ENCODE assay signal across 8 mouse cellular contexts in genomic region chr10:63089103-63089757, GRCm38 (mm10). TPM values are rescaled to one million over a fixed set of nuclear protein-coding genes. Genes with fewer than 3 reads are reported as not detected.
DNase-seq lines count a peak whose midpoint lies in the region; ATAC-seq and TF ChIP-seq lines count a peak whose summit lies in the region.

No protein-coding gene starts in this region.

- 37% methylated on average over 8 of the region's 8 CpGs for WGBS in kidney, postnatal 0 days
- WGBS in hindbrain, embryonic 11.5 days = 25% methylated on average over 8 of the region's 8 CpGs
- WGBS in midbrain, embryonic 15.5 days = 21% methylated on average over 8 of the region's 8 CpGs

- no peak for TF ChIP-seq POLR2A in brain, embryonic 14.5 days (IDR thresholded peaks at IDR 0.05; ENCODE audit: borderline replicate concordance, extremely low read depth, insufficient read depth, insufficient read length, poor library complexity, severe bottlenecking)

- no peak for DNase-seq in kidney, postnatal 0 days (ENCODE audit: low spot score)
- no peak for DNase-seq in kidney, adult 11 months
- DNase-seq in brain, embryonic 14.5 days (ENCODE audit: low read depth) = peak; percentile 45
- DNase-seq in hindbrain, embryonic 11.5 days (ENCODE audit: low spot score) = peak; percentile 36
- no peak for DNase-seq in gastrocnemius, postnatal 14 days
- no peak for DNase-seq in T-cell, adult 2 months (ENCODE audit: low spot score)
- no peak for DNase-seq in ovary, adult 18-20 months (ENCODE audit: low spot score)

- peak overlapping the region; percentile 58; the same call in 1 of the 2 replicates for H3K9ac ChIP-seq in kidney, postnatal 0 days (ENCODE audit: low read depth, low read length)
- peak overlapping the region; percentile 45; the same call in 1 of the 2 replicates for H3K9ac ChIP-seq in hindbrain, embryonic 11.5 days (ENCODE audit: low read depth, low read length)
- no peak overlapping the region for H3K9ac ChIP-seq in midbrain, embryonic 15.5 days

- H3K4me1 ChIP-seq in kidney, postnatal 0 days (replicated peaks; ENCODE audit: insufficient read depth, low read length) = no peaks in the 10 kb centered on the region
- H3K4me1 ChIP-seq in hindbrain, embryonic 11.5 days (replicated peaks; ENCODE audit: control insufficient read depth, insufficient read depth, low read length) = peaks cover 3% of the 10 kb centered on the region; the same call in 1 of the 2 replicates
- H3K4me1 ChIP-seq in midbrain, embryonic 15.5 days = peaks cover 12% of the 10 kb centered on the region

- peak overlapping the region; percentile 81 for H3K4me2 ChIP-seq in kidney, postnatal 0 days (ENCODE audit: low read length)
- peak overlapping the region; percentile 48 for H3K4me2 ChIP-seq in hindbrain, embryonic 11.5 days (replicated peaks; ENCODE audit: low read depth, low read length)
- peak overlapping the region; percentile 48 for H3K4me2 ChIP-seq in midbrain, embryonic 15.5 days

- intact Hi-C loops in gastrocnemius, postnatal 14 days (cut with DNase I; ENCODE audit: low total_unique reads) = no loop called here

- no peaks in the 10 kb centered on the region for H3K36me3 ChIP-seq in kidney, postnatal 0 days (ENCODE audit: insufficient read depth, low read length)
- H3K36me3 ChIP-seq in hindbrain, embryonic 11.5 days (ENCODE audit: control insufficient read depth, insufficient read depth, low read length) = no peaks in the 10 kb centered on the region
- no peaks in the 10 kb centered on the region for H3K36me3 ChIP-seq in midbrain, embryonic 15.5 days (replicated peaks)

- H3K27me3 ChIP-seq in kidney, postnatal 0 days (ENCODE audit: insufficient read depth, low read length) = no peaks in the 10 kb centered on the region
- no peaks in the 10 kb centered on the region for H3K27me3 ChIP-seq in hindbrain, embryonic 11.5 days (ENCODE audit: control insufficient read depth, insufficient read depth, low read length)
- H3K27me3 ChIP-seq in midbrain, embryonic 15.5 days (replicated peaks) = no peaks in the 10 kb centered on the region

- H3K9me3 ChIP-seq in kidney, postnatal 0 days (replicated peaks; ENCODE audit: low read length) = no peaks in the 10 kb centered on the region
- H3K9me3 ChIP-seq in hindbrain, embryonic 11.5 days (ENCODE audit: control insufficient read depth, low read length) = no peaks in the 10 kb centered on the region
- no peaks in the 10 kb centered on the region for H3K9me3 ChIP-seq in midbrain, embryonic 15.5 days

- TF ChIP-seq CTCF in kidney, postnatal 0 days (IDR thresholded peaks at IDR 0.05; ENCODE audit: low read depth) = no peak
- no peak for TF ChIP-seq CTCF in brain, embryonic 14.5 days (IDR thresholded peaks at IDR 0.05; ENCODE audit: borderline replicate concordance, extremely low read depth, insufficient read depth, insufficient read length)

- peak overlapping the region; percentile 33; the same call in 1 of the 2 replicates for H3K4me3 ChIP-seq in kidney, postnatal 0 days (replicated peaks; ENCODE audit: low read depth, low read length)
- peak overlapping the region; percentile 19; the same call in 1 of the 2 replicates for H3K4me3 ChIP-seq in hindbrain, embryonic 11.5 days (ENCODE audit: low read depth, low read length)
- peak overlapping the region; percentile 27; the same call in 1 of the 2 replicates for H3K4me3 ChIP-seq in midbrain, embryonic 15.5 days

- no peak overlapping the region for H3K27ac ChIP-seq in kidney, postnatal 0 days
- no peak overlapping the region for H3K27ac ChIP-seq in hindbrain, embryonic 11.5 days (ENCODE audit: low read depth, low read length)
- H3K27ac ChIP-seq in midbrain, embryonic 15.5 days = 0 out of 2 replicates have a peak overlapping the region, but pooled peaks have one; percentile 11

- ATAC-seq in kidney, postnatal 0 days (replicated peaks; ENCODE audit: low FRiP score, low read depth) = no peak
- peak; percentile 40; the same call in 1 of the 2 replicates for ATAC-seq in hindbrain, embryonic 11.5 days (ENCODE audit: low FRiP score)
- ATAC-seq in midbrain, embryonic 15.5 days (replicated peaks) = 0 out of 2 replicates have a peak, but pooled peaks have one; percentile 45

RNA-seq across cellular contexts. Expression of gene Atoh7, which starts 10.2 kb away (rescaled TPM):
- polyA plus RNA-seq in kidney, postnatal 0 days (2015; fragmentation: Nextera tagmentation; extraction: Ambion mirVana) = 0.22 and 0.26 TPM in 2 replicates
- polyA plus RNA-seq in brain, embryonic 14.5 days (2012; rRNA removed) = 0.54 and 3.1 TPM in 2 replicates
- 0.34 and 0.43 TPM in 2 replicates for polyA plus RNA-seq in hindbrain, embryonic 11.5 days (2014; fragmentation: Nextera tagmentation; extraction: Ambion mirVana)
- 2.2 and 2.6 TPM in 2 replicates for polyA plus RNA-seq in midbrain, embryonic 15.5 days (2015; fragmentation: Nextera tagmentation; extraction: Ambion mirVana)
- 1 to 10 TPM in 1 of 2 experiments, under 1 TPM in 1; 0.41 to 1.1 TPM for total RNA-seq in gastrocnemius, postnatal 14 days (2021)

RNA-seq across cellular contexts. Expression of gene Pbld1, which starts 29.3 kb away (rescaled TPM):
- 13.7 and 16.0 TPM in 2 replicates for polyA plus RNA-seq in kidney, postnatal 0 days (2015; fragmentation: Nextera tagmentation; extraction: Ambion mirVana)
- 0.12 and 0.33 TPM in 2 replicates for polyA plus RNA-seq in brain, embryonic 14.5 days (2012; rRNA removed)
- polyA plus RNA-seq in hindbrain, embryonic 11.5 days (2014; fragmentation: Nextera tagmentation; extraction: Ambion mirVana) = 0.78 and 1.2 TPM in 2 replicates
- 0.98 and 1.3 TPM in 2 replicates for polyA plus RNA-seq in midbrain, embryonic 15.5 days (2015; fragmentation: Nextera tagmentation; extraction: Ambion mirVana)
- under 1 TPM; 0.45 to 0.47 TPM for total RNA-seq in gastrocnemius, postnatal 14 days (2021)

Comparison
In these comparisons a context has a peak if more than half of its experiments do, and no peak if none do; other contexts are left out.
1. DNase-seq: peak in brain, embryonic 14.5 days (single experiment) and hindbrain, embryonic 11.5 days (single experiment); none in kidney, postnatal 0 days (single experiment), kidney, adult 11 months (single experiment), gastrocnemius, postnatal 14 days (single experiment), T-cell, adult 2 months (single experiment) and ovary, adult 18-20 months (single experiment).
2. Peak in every context shown above with its lines, with median percentiles within 50 percentile points of each other: H3K4me2 ChIP-seq and H3K4me3 ChIP-seq.